Mouse (Mus musculus): ENCODE data around the gene Ovol3. TPM values are rescaled to one million over a fixed set of nuclear protein-coding genes. Genes with fewer than 3 reads are reported as not detected.

Gene Ovol3
- polyA plus RNA-seq, 1 experiment from 2014 or later = not detected

DNA sequence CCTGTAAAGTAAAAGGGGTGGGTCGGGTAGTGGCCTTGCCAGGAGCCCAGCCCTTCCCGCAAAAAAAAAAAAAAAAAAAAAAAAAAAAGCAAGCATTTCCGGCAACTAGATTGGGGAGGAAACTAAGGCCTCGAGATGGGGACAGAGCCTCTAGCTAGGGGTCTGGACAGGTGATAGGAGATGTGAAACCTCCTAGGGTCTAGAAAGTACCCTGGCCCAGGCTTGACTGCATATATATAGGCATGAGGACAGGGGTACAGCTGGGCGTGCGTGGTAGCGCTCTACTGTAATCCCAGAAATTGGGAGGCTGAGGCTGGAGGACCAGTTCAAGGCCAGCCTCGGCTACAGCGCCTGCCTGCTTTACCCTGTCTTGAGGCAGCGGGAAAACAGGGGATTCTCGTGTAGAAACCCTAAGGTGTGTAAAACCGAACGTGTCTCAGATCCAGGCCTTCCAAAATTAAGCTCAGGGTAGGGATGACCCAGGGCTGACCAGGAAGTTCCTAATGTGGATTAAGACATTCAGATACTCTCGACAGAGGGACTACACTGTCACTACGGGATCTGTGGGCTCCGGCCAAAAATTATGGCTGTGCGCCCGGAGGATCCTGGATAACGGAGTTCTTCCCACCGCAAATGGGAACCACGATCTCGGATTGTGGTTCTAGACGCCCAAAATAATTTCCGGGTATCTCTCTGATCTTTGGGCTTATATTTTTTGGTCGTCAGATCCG is 41.3 kb downstream of the Ovol3 start:
- Histone ChIP-seq H3K4me3 (ENCODE audit: low read depth, low read length) (peak overlapping the region; percentile 83), H3K27ac (ENCODE audit: low read length) (peak overlapping the region; percentile 84), H3K27me3 (ENCODE audit: control insufficient read depth, insufficient read depth, low read depth, low read length) (no peaks in the 10 kb centered on the region), H3K4me2 (ENCODE audit: low read length) (peak overlapping the region; percentile 65), H3K9me3 (replicated peaks; ENCODE audit: control insufficient read depth, low read length, poor library complexity, severe bottlenecking) (no peaks in the 10 kb centered on the region), H3K9ac (ENCODE audit: low read depth, low read length) (peak overlapping the region; percentile 87), H3K4me1 (ENCODE audit: control insufficient read depth, insufficient read depth, low read length) (peaks cover 16% of the 10 kb centered on the region), H3K36me3 (ENCODE audit: control insufficient read depth, insufficient read depth, low read length) (peaks cover 14% of the 10 kb centered on the region)
- ATAC-seq = peak; percentile 38
- under 1% methylated on average over 26 of the region's 26 CpGs for WGBS

- under 1% methylated on average over 26 of the region's 26 CpGs for WGBS
- H3K9me3 ChIP-seq (replicated peaks; ENCODE audit: control insufficient read depth, low read length, poor library complexity, severe bottlenecking) = no peaks in the 10 kb centered on the region
- H3K36me3 ChIP-seq (ENCODE audit: control insufficient read depth, insufficient read depth, low read length) = peaks cover 17% of the 10 kb centered on the region
- H3K27ac ChIP-seq (ENCODE audit: low read length) = peak overlapping the region; percentile 84
- no peaks in the 10 kb centered on the region for H3K27me3 ChIP-seq (ENCODE audit: control insufficient read depth, insufficient read depth, low read depth, low read length)
- H3K4me2 ChIP-seq (ENCODE audit: low read length) = peak overlapping the region; percentile 65
- H3K4me1 ChIP-seq (ENCODE audit: control insufficient read depth, insufficient read depth, low read length) = peaks cover 16% of the 10 kb centered on the region
- peak overlapping the region; percentile 83 for H3K4me3 ChIP-seq (ENCODE audit: low read depth, low read length)
- H3K9ac ChIP-seq (ENCODE audit: low read depth, low read length) = peak overlapping the region; percentile 87
- peak; percentile 68 for ATAC-seq
Observed at GRCm38 (mm10) chr7:30193581-30194100, 41.9 kb downstream of the Ovol3 start.

DNA sequence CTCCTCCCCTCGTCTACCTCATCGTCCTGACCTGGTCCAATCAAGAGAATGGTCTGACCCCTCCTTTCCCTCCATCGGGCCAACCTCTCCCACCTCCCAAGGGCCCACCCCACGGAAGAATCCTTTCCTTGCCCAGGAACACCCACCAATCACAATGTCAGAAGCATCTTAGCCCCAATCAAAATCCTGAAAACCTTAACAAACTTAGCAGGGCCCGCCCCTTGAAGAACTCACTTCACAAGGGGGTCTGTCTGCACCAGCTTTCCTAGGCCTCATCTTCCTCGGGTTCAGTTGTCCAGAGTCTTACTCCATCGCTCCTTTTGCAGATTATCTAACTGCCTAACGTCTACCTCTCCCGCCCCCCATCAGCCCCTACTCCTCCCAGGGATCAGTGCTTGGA is 42.5 kb downstream of the Ovol3 start:
- ATAC-seq = no peak
- Histone ChIP-seq H3K36me3 (ENCODE audit: control insufficient read depth, insufficient read depth, low read length) (peaks cover 22% of the 10 kb centered on the region), H3K9me3 (replicated peaks; ENCODE audit: control insufficient read depth, low read length, poor library complexity, severe bottlenecking) (no peaks in the 10 kb centered on the region), H3K4me2 (ENCODE audit: low read length) (peak overlapping the region; percentile 65), H3K27ac (ENCODE audit: low read length) (no peak overlapping the region), H3K4me1 (ENCODE audit: control insufficient read depth, insufficient read depth, low read length) (peaks cover 14% of the 10 kb centered on the region), H3K9ac (ENCODE audit: low read depth, low read length) (peak overlapping the region; percentile 87), H3K4me3 (ENCODE audit: low read depth, low read length) (peak overlapping the region; percentile 83), H3K27me3 (ENCODE audit: control insufficient read depth, insufficient read depth, low read depth, low read length) (no peaks in the 10 kb centered on the region)
- 16% methylated on average over 9 of the region's 9 CpGs for WGBS

DNA sequence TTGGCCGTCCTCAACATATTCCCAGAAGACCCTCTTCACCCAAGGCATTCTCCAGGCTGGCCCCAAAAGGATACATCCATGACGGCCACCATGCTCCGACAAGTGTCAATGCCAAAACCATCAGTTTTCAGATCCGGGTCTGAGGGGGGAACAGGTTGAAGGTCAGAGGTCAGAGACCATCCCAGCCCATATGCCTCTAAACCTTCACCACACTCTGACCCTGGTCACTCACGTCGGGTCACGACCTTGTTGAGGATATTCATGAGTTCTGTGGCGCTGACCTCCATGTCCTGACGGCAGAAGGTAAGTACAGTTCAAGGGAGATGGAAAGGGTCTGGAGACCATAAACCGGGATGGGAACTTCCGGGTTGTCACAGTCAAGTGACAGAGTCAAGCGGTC is 43.4 kb downstream of the Ovol3 start:
- Histone ChIP-seq H3K9me3 (replicated peaks; ENCODE audit: control insufficient read depth, low read length, poor library complexity, severe bottlenecking) (no peaks in the 10 kb centered on the region), H3K4me3 (ENCODE audit: low read depth, low read length) (no peak overlapping the region), H3K4me1 (ENCODE audit: control insufficient read depth, insufficient read depth, low read length) (peaks cover 14% of the 10 kb centered on the region), H3K9ac (ENCODE audit: low read depth, low read length) (no peak overlapping the region), H3K36me3 (ENCODE audit: control insufficient read depth, insufficient read depth, low read length) (peaks cover 31% of the 10 kb centered on the region), H3K4me2 (ENCODE audit: low read length) (no peak overlapping the region), H3K27me3 (ENCODE audit: control insufficient read depth, insufficient read depth, low read depth, low read length) (no peaks in the 10 kb centered on the region), H3K27ac (ENCODE audit: low read length) (no peak overlapping the region)
- no peak for ATAC-seq
- 91% methylated on average over 12 of the region's 12 CpGs for WGBS

- H3K4me2 ChIP-seq (ENCODE audit: low read length) = no peak overlapping the region
- no peak overlapping the region for H3K9ac ChIP-seq (ENCODE audit: low read depth, low read length)
- peaks cover 10% of the 10 kb centered on the region for H3K4me1 ChIP-seq (ENCODE audit: control insufficient read depth, insufficient read depth, low read length)
- peaks cover 39% of the 10 kb centered on the region for H3K36me3 ChIP-seq (ENCODE audit: control insufficient read depth, insufficient read depth, low read length)
- 93% methylated on average over 4 of the region's 4 CpGs for WGBS
- no peak overlapping the region for H3K4me3 ChIP-seq (ENCODE audit: low read depth, low read length)
- no peak for ATAC-seq
- no peak overlapping the region for H3K27ac ChIP-seq (ENCODE audit: low read length)
- H3K9me3 ChIP-seq (replicated peaks; ENCODE audit: control insufficient read depth, low read length, poor library complexity, severe bottlenecking) = no peaks in the 10 kb centered on the region
- H3K27me3 ChIP-seq (ENCODE audit: control insufficient read depth, insufficient read depth, low read depth, low read length) = no peaks in the 10 kb centered on the region
Observed at GRCm38 (mm10) chr7:30189116-30189491, 46.4 kb downstream of the Ovol3 start.

- peaks cover 10% of the 10 kb centered on the region for H3K4me1 ChIP-seq (ENCODE audit: control insufficient read depth, insufficient read depth, low read length)
- no peak overlapping the region for H3K27ac ChIP-seq (ENCODE audit: low read length)
- no peak overlapping the region for H3K9ac ChIP-seq (ENCODE audit: low read depth, low read length)
- H3K4me3 ChIP-seq (ENCODE audit: low read depth, low read length) = no peak overlapping the region
- H3K36me3 ChIP-seq (ENCODE audit: control insufficient read depth, insufficient read depth, low read length) = peaks cover 39% of the 10 kb centered on the region
- H3K27me3 ChIP-seq (ENCODE audit: control insufficient read depth, insufficient read depth, low read depth, low read length) = no peaks in the 10 kb centered on the region
- WGBS = 89% methylated on average over 12 of the region's 12 CpGs
- H3K9me3 ChIP-seq (replicated peaks; ENCODE audit: control insufficient read depth, low read length, poor library complexity, severe bottlenecking) = no peaks in the 10 kb centered on the region
- ATAC-seq = no peak
- H3K4me2 ChIP-seq (ENCODE audit: low read length) = no peak overlapping the region
Observed at GRCm38 (mm10) chr7:30188344-30189115, 47.0 kb downstream of the Ovol3 start.

GRCm38 (mm10) chr7:30184641-30185348 is 50.7 kb downstream of the Ovol3 start:
- no peaks in the 10 kb centered on the region for H3K9me3 ChIP-seq (replicated peaks; ENCODE audit: control insufficient read depth, low read length, poor library complexity, severe bottlenecking)
- H3K4me1 ChIP-seq (ENCODE audit: control insufficient read depth, insufficient read depth, low read length) = 0 out of 2 replicates have a peak, but pooled peaks cover 3% of the 10 kb centered on the region
- peaks cover 27% of the 10 kb centered on the region for H3K36me3 ChIP-seq (ENCODE audit: control insufficient read depth, insufficient read depth, low read length)
- H3K27me3 ChIP-seq (ENCODE audit: control insufficient read depth, insufficient read depth, low read depth, low read length) = no peaks in the 10 kb centered on the region
- no peak overlapping the region for H3K4me3 ChIP-seq (ENCODE audit: low read depth, low read length)
- H3K27ac ChIP-seq (ENCODE audit: low read length) = no peak overlapping the region
- 72% methylated on average over 13 of the region's 13 CpGs for WGBS
- ATAC-seq = no peak
- no peak overlapping the region for H3K9ac ChIP-seq (ENCODE audit: low read depth, low read length)
- no peak overlapping the region for H3K4me2 ChIP-seq (ENCODE audit: low read length)

DNA sequence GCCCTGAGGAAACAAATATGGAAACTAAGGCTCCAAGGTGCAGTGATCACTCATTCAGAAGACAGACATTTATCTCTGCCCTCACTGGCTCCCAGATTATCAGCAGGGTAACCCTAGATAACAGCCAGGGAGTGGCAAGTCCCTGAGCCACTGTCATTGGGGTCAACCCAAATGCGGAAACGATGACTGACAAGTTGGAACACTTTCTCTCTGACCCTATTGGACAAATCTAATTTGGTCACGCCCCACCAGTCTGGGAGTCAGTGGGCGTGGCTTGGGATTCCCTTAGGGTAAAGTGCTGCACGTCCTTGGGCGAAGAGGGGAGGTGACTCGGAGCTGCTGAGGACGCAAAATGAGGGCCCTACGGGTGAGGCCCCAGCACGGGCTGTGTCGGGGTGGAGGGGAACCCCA is 51.6 kb downstream of the Ovol3 start, which contains the start of gene Cox7a1:
Cox7a1 (plus strand) TSS at position 266 of the 411 bp plus-strand sequence.
- WGBS = 1% methylated on average over 11 of the region's 11 CpGs
- no peak; the same call in 1 of the 2 replicates for ATAC-seq
- Histone ChIP-seq H3K9me3 (replicated peaks; ENCODE audit: control insufficient read depth, low read length, poor library complexity, severe bottlenecking) (no peaks in the 10 kb centered on the region), H3K27ac (ENCODE audit: low read length) (no peak within 1 kb of the TSS), H3K9ac (ENCODE audit: low read depth, low read length) (0 out of 2 replicates have a peak within 1 kb of the TSS, but pooled peaks have one; percentile 7), H3K4me2 (ENCODE audit: low read length) (peak within 1 kb of the TSS; percentile 38), H3K36me3 (ENCODE audit: control insufficient read depth, insufficient read depth, low read length) (peaks cover 25% of the 10 kb centered on the region), H3K27me3 (ENCODE audit: control insufficient read depth, insufficient read depth, low read depth, low read length) (no peaks in the 10 kb centered on the region), H3K4me3 (ENCODE audit: low read depth, low read length) (no peak within 1 kb of the TSS), H3K4me1 (ENCODE audit: control insufficient read depth, insufficient read depth, low read length) (0 out of 2 replicates have a peak, but pooled peaks cover 3% of the 10 kb centered on the region)
